Mouse (Mus musculus): Measurements from ENCODE around the gene Bpgm.

DNA sequence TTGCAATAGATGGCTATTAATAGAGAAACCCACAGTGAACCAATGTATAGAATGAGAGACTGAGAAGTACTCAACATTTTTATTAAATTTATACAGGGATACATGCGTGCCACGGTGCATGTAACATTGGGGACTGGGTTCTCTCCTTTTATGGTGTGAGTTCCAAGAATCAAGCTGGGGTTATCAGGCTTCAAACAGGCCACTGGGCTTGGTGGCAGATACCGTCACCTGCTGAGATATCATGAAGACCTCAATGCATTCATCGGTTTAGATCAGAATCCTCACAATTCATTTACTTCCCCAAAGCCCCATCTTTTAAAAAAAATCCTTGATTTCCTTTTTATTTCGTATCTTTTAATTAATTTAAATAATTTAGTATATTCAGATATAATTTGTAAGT is 34.3 kb downstream of the Bpgm start:
- TF ChIP-seq CTCF (IDR thresholded peaks at IDR 0.05; ENCODE audit: low read depth, low read length): no peak
- TF ChIP-seq POLR2A (IDR thresholded peaks at IDR 0.05; ENCODE audit: borderline replicate concordance, low read depth, low read length): no peak
